Mouse (Mus musculus) C2C12 (cell line): ENCODE measurements around the gene Hnf1b.

ENCODE experiments used
- CEBPB ChIP-seq: IDR thresholded peaks from one replicate; pipeline ENCODE4 v1.6.1; 2011; ENCODE audit warnings: low read depth, mild to moderate bottlenecking, control low read depth, moderate library complexity
- CTCF ChIP-seq: IDR thresholded peaks from one replicate; pipeline ENCODE4 v1.5.1; 2011; ENCODE audit not compliant: control insufficient read depth, insufficient read depth, insufficient read length
- FOSL1 ChIP-seq: IDR thresholded peaks from one replicate; pipeline ENCODE4 v1.8.0; 2011; ENCODE audit warnings: mild to moderate bottlenecking, low read length; ENCODE audit not compliant: poor library complexity, insufficient read depth, severe bottlenecking
- MAX ChIP-seq: IDR thresholded peaks from one replicate; pipeline ENCODE4 v1.6.1; 2011; ENCODE audit warnings: mild to moderate bottlenecking, control low read depth
- MYOD1 ChIP-seq: IDR thresholded peaks from one replicate; pipeline ENCODE4 v1.6.1; 2011; ENCODE audit warnings: low read depth; ENCODE audit not compliant: control insufficient read depth, insufficient read length
- MYOG ChIP-seq: IDR thresholded peaks from one replicate; pipeline ENCODE4 v1.6.1; 2011; ENCODE audit not compliant: control insufficient read depth, insufficient read length; ENCODE audit errors: extremely low read depth
- USF1 ChIP-seq: IDR thresholded peaks from one replicate; pipeline ENCODE4 v1.6.1; 2011; ENCODE audit warnings: low read depth, mild to moderate bottlenecking, control low read depth, moderate library complexity

DNA sequence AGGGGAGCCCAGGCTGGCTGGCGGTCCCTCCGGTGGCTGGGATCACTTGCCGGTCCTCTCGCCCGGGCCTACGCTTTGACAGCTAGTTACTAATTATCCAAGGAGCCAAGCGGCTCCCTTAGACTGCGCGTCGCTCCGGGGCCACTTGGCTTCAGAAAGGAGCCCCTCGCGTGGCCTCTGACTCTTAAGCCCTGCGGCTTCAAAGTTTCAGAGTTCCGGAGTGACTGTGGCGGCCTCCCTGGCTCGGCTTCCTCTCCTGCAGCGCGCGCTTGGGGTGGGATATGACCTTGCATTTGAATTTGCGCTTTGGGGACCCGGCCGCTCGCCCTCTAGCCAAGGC is 2.1 kb downstream of the Hnf1b start:
- no peak for TF ChIP-seq CTCF
- no peak for TF ChIP-seq MYOG
- no peak for TF ChIP-seq USF1
- TF ChIP-seq CEBPB = no peak
- no peak for TF ChIP-seq MAX
- no peak for TF ChIP-seq FOSL1
- TF ChIP-seq MYOD1 = no peak
